In the genomic region with DNA sequence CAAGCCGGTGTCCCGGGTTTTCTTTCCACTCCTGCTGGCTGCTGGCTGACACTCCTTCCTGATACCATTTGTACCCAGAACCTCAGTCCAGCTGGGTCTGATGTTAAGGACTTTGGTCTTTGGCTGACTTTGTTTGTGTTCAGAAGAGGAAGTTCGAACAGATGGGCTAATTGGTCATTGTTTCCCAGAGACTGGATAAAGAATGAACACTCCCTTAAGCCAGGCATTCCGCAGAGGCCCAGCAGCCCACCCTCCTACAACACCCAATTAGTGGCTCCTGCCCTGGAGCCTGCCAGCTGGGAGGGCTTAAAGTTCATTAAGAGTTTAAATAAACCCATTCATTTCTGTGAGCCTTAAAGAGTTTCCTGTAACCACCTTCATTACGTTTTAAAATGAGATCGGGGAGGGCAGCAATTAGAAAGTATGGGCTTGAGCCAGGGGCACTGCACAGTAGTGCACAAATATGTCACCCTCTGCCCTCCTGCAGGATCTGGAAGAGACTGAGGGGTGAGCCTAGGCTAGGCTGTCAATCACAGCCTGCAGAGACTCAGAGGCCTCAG, we compare ENCODE assay signal across 8 mouse cellular contexts.
DNase-seq lines count a peak whose midpoint lies in the region; ATAC-seq lines count a peak whose summit lies in the region.

No protein-coding gene starts in this region.

- no peaks in the 10 kb centered on the region for H3K27me3 ChIP-seq in heart, embryonic 11.5 days (ENCODE audit: control insufficient read depth, insufficient read depth, low read length)
- H3K27me3 ChIP-seq in heart, embryonic 10.5 days (ENCODE audit: insufficient read depth, poor library complexity, severe bottlenecking): 0 out of 2 replicates have a peak, but pooled peaks cover 8% of the 10 kb centered on the region
- H3K27me3 ChIP-seq in lung, embryonic 15.5 days: no peaks in the 10 kb centered on the region

- 27% methylated on average over 6 of the region's 6 CpGs for WGBS in heart, embryonic 11.5 days (ENCODE audit: insufficient replicate concordance)
- WGBS in heart, embryonic 10.5 days: 23% methylated on average over 6 of the region's 6 CpGs
- 9% methylated on average over 6 of the region's 6 CpGs for WGBS in lung, embryonic 15.5 days

- H3K4me1 ChIP-seq in heart, embryonic 11.5 days (ENCODE audit: control insufficient read depth, insufficient read depth, low read length): no peaks in the 10 kb centered on the region; the same call in 1 of the 2 replicates
- H3K4me1 ChIP-seq in heart, embryonic 10.5 days: peaks cover 28% of the 10 kb centered on the region
- H3K4me1 ChIP-seq in lung, embryonic 15.5 days: peaks cover 8% of the 10 kb centered on the region; the same call in 1 of the 2 replicates

- no peak overlapping the region for H3K27ac ChIP-seq in heart, embryonic 11.5 days (ENCODE audit: low read depth, low read length)
- H3K27ac ChIP-seq in heart, embryonic 10.5 days: no peak overlapping the region
- peak overlapping the region; percentile 61 for H3K27ac ChIP-seq in lung, embryonic 15.5 days

- no peaks in the 10 kb centered on the region for H3K36me3 ChIP-seq in heart, embryonic 11.5 days (ENCODE audit: control insufficient read depth, insufficient read depth, low read length)
- no peaks in the 10 kb centered on the region for H3K36me3 ChIP-seq in heart, embryonic 10.5 days
- no peaks in the 10 kb centered on the region for H3K36me3 ChIP-seq in lung, embryonic 15.5 days

- no peaks in the 10 kb centered on the region for H3K9me3 ChIP-seq in heart, embryonic 11.5 days (replicated peaks; ENCODE audit: control insufficient read depth, low read length)
- H3K9me3 ChIP-seq in heart, embryonic 10.5 days: no peaks in the 10 kb centered on the region
- H3K9me3 ChIP-seq in lung, embryonic 15.5 days: no peaks in the 10 kb centered on the region

- DNase-seq in heart, adult 11 months: peak; percentile 97
- peak; percentile 49 for DNase-seq in R1 (ENCODE audit: low read depth, low spot score)
- peak; percentile 73 for DNase-seq in heart, embryonic 10.5 days (ENCODE audit: low spot score)
- no peak for DNase-seq in adrenal gland, postnatal 14 days
- DNase-seq in thymus, postnatal 4 days: no peak
- no peak for DNase-seq in ovary, postnatal 14 days (ENCODE audit: low spot score)

- no peak for ATAC-seq in heart, embryonic 11.5 days (replicated peaks; ENCODE audit: insufficient number of reproducible peaks, low FRiP score, low TSS enrichment)
- ATAC-seq in lung, embryonic 15.5 days (ENCODE audit: borderline replicate concordance, extremely low read depth, low FRiP score, low TSS enrichment): peak; percentile 75

- no peak overlapping the region for H3K4me3 ChIP-seq in heart, embryonic 11.5 days (ENCODE audit: low read depth, low read length)
- no peak overlapping the region for H3K4me3 ChIP-seq in heart, embryonic 10.5 days
- H3K4me3 ChIP-seq in lung, embryonic 15.5 days: no peak overlapping the region

- no peak overlapping the region for H3K9ac ChIP-seq in heart, embryonic 11.5 days (ENCODE audit: low read depth, low read length)
- no peak overlapping the region for H3K9ac ChIP-seq in lung, embryonic 15.5 days

- H3K4me2 ChIP-seq in heart, embryonic 11.5 days: no peak overlapping the region
- H3K4me2 ChIP-seq in lung, embryonic 15.5 days: no peak overlapping the region

Comparison
In these comparisons a context has a peak if more than half of its experiments do, and no peak if none do; other contexts are left out.
1. DNase-seq: peak in heart, adult 11 months (single experiment), R1 (single experiment) and heart, embryonic 10.5 days (single experiment); none in adrenal gland, postnatal 14 days (single experiment), thymus, postnatal 4 days (single experiment) and ovary, postnatal 14 days (single experiment).